Mouse (Mus musculus) liver, embryonic 15.5 days (tissue): Measurements from ENCODE around the gene Phf2. TPM values are rescaled to one million over a fixed set of nuclear protein-coding genes. Genes with fewer than 3 reads are reported as not detected.

ENCODE experiments used
- ATAC-seq: fragments of 200-750 bp; cut with Nextera tagmentation; 2 replicates; pipeline ENCODE4 v1.8.0; 2017; ENCODE audit warnings: moderate number of reproducible peaks, mild to moderate bottlenecking, moderate library complexity; ENCODE audit not compliant: insufficient read depth
- H3K27ac ChIP-seq: fragments of 300-500 bp; sonication (generic); replicated peaks from 2 replicates; pipeline ENCODE4 v1.5.1; 2015; ENCODE audit warnings: mild to moderate bottlenecking, inconsistent platforms
- H3K27me3 ChIP-seq: fragments of 300-500 bp; sonication (generic); 2 replicates; pipeline ENCODE4 v1.6.1; 2015; ENCODE audit warnings: mild to moderate bottlenecking, inconsistent platforms
- H3K36me3 ChIP-seq: fragments of 300-500 bp; sonication (generic); replicated peaks from 2 replicates; pipeline ENCODE4 v1.6.1; 2015; ENCODE audit warnings: moderate library complexity, mild to moderate bottlenecking, inconsistent platforms
- H3K4me1 ChIP-seq: fragments of 300-500 bp; sonication (generic); replicated peaks from 2 replicates; pipeline ENCODE4 v1.6.1; 2015; ENCODE audit warnings: inconsistent platforms
- H3K4me2 ChIP-seq: fragments of 300-500 bp; sonication (generic); 2 replicates; pipeline ENCODE4 v1.6.1; 2015; ENCODE audit warnings: moderate library complexity, mild to moderate bottlenecking, inconsistent platforms
- H3K4me3 ChIP-seq: fragments of 300-500 bp; sonication (generic); replicated peaks from 2 replicates; pipeline ENCODE4 v1.5.1; 2015; ENCODE audit warnings: mild to moderate bottlenecking, inconsistent platforms
- H3K9ac ChIP-seq: fragments of 300-500 bp; sonication (generic); 2 replicates; pipeline ENCODE4 v1.6.1; 2015; ENCODE audit warnings: moderate library complexity, mild to moderate bottlenecking, inconsistent platforms
- H3K9me3 ChIP-seq: fragments of 300-500 bp; sonication (generic); replicated peaks from 2 replicates; pipeline ENCODE4 v1.6.1; 2016; ENCODE audit warnings: inconsistent platforms
- WGBS: fragments of 180-500 bp; shearing (Covaris S2); methylation state at CpG from one replicate; pipeline ENCODE4 v1.1.7; 2015; ENCODE audit warnings: mixed read lengths; ENCODE audit not compliant: insufficient replicate concordance; 5-methylcytosine and 5-hydroxymethylcytosine counted together
- polyA plus RNA-seq: library from polyadenylated mRNA; unstranded; fragments of >200 nt; fragmentation: Nextera tagmentation; extraction: Ambion mirVana; gene quantifications from 2 replicates; pipeline ENCODE4 v1.2.1, GENCODE M21; 2015

Gene Phf2
- polyA plus RNA-seq, 1 experiment from 2014 or later, result 1.7 TPM

DNA sequence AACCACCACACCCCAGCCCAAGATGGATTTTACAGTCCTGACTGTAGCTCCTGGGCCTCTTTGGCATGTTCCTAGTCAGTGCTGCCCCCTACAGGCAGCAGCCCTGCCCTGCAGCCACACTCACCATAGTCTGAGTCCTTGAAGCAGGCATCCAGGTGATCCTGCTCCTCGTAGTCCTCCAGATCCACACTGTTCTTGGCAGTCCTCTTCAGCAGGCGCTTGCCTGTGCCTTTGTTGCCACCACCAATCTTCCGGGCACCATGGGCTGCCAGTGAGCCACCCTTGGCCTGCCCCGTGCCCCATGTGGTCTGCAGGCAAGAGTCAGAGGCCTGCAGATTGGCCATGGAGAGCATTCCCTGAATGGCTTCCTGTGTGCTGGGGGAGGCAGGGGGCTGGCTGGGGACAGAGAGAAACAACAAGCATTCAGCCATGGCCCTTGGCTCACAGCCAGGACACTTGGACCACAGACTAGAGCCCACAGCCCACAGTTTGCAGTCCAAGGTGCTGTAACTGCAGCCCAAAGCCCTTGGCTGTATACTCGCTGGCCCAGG is 63.4 kb downstream of the Phf2 start:
- Histone ChIP-seq H3K9ac (no peak overlapping the region), H3K27ac (no peak overlapping the region), H3K36me3 (peaks cover 65% of the 10 kb centered on the region), H3K4me3 (no peak overlapping the region), H3K9me3 (no peaks in the 10 kb centered on the region), H3K4me1 (no peaks in the 10 kb centered on the region), H3K27me3 (no peaks in the 10 kb centered on the region), H3K4me2 (no peak overlapping the region)
- WGBS, result 72% methylated on average over 5 of the region's 5 CpGs
- no peak for ATAC-seq

DNA sequence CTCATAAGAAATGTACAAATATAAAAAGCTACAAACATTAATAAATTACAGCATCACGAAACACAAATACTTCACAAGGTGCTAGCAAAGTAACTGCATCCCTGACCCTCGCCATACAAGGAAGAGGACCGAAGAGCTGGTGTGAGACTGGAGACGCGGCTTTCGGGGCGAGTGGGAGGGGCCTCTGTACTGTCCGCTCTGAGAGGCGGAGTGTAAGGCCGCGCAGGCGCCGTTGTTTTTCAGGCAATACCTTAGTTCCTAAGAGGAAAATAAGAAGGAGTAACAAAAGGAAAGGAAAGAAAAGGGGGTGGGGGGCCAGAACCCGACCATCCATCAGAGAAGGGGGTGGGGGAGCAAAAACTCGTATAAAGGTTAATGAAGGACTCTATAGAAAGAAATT is 68.7 kb downstream of the Phf2 start:
- Histone ChIP-seq H3K4me3 (no peak overlapping the region), H3K27ac (no peak overlapping the region), H3K36me3 (peaks cover 42% of the 10 kb centered on the region), H3K4me2 (no peak overlapping the region), H3K9me3 (no peaks in the 10 kb centered on the region), H3K9ac (no peak overlapping the region), H3K27me3 (no peaks in the 10 kb centered on the region), H3K4me1 (peaks cover 3% of the 10 kb centered on the region; the same call in 1 of the 2 replicates)
- 75% methylated on average over 15 of the region's 15 CpGs for WGBS
- ATAC-seq, result no peak

DNA sequence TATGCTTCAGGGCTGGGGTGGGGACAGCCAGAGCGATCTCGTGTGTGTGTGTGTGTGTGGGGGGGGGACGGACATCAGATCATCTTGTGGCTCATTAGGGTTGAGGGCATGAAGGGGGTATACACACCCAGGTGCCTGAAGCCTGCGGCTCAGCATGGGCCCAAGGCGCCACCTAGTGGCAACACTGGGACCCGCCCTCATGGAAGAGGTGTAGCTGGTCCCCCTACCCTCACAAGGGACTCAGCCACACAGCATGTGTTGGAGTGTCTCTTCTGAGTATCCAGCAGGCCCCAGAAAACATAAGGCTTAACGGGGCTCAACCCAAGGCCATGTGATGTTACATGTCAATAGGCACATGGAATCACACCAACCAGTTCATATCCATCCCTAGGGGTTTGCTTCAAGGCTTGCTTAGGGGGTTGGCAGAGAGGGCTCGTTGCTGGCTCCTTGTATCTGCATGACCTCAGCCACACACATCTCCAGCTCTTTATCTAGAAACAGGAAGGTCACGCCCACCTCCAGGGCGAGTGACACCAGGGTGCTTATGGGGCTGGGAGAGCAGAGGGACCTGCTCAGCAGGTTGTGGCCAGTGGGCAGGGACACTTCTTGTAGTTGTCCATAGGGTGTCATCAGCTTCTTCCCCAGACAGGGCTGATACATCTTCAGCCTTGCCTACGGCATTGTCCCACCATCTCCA is 69.9 kb downstream of the Phf2 start:
- no peaks in the 10 kb centered on the region for H3K9me3 ChIP-seq
- H3K36me3 ChIP-seq, result peaks cover 34% of the 10 kb centered on the region
- H3K27me3 ChIP-seq, result no peaks in the 10 kb centered on the region
- no peak overlapping the region for H3K9ac ChIP-seq
- H3K4me3 ChIP-seq, result no peak overlapping the region
- H3K4me1 ChIP-seq, result peaks cover 3% of the 10 kb centered on the region; the same call in 1 of the 2 replicates
- no peak overlapping the region for H3K27ac ChIP-seq
- H3K4me2 ChIP-seq, result no peak overlapping the region
- no peak for ATAC-seq
- WGBS, result 18% methylated on average over 11 of the region's 11 CpGs

DNA sequence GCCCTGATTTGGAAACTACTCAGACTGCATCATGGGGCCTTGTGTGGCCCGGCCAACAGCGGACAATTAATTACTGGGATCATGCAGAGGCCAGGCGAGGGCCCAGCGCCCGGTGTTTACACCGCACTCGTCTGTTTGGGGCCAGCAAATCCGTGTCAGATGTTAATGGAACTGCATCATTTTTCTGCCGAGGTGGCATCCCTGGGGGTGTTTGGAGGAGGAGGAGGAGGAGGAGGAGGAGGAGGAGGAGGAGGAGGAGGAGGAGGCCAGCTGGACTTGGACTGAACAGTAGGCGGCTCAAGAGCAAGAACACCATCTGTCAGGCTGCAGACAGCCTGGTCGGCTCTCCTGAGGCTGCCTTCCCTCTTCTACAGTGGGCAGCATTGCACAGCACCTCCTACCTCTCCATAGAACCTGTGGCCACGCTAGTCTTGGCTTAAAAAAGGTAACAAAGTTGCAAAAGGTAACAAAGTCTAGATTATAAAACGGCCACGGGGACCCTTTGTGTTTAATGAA is 72.6 kb downstream of the Phf2 start:
- Histone ChIP-seq H3K36me3 (peaks cover 11% of the 10 kb centered on the region), H3K9ac (no peak overlapping the region), H3K4me1 (peaks cover 3% of the 10 kb centered on the region; the same call in 1 of the 2 replicates), H3K4me3 (no peak overlapping the region), H3K4me2 (no peak overlapping the region), H3K27me3 (no peaks in the 10 kb centered on the region), H3K9me3 (no peaks in the 10 kb centered on the region), H3K27ac (no peak overlapping the region)
- 56% methylated on average over 14 of the region's 14 CpGs for WGBS
- ATAC-seq, result no peak

DNA sequence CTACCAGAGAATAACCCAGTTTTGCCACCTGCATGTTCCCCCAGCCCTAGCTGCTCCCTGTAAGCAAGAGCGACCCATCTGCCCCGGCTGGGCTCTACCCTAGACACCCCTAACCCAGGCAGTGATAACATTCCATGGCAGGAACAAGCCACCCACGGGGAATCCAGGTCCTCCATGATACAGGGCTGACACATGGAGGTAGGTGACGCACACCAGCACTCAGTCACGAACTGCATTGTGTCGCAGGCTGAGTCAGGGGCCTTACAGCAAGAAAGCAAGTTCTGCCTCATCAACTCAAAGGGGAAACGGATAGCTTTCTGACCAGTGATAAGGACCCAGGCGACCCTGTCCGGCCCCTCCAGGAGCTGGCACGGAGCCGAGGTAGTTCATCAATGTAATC is 74.0 kb downstream of the Phf2 start:
- 51% methylated on average over 11 of the region's 11 CpGs for WGBS
- peaks cover 3% of the 10 kb centered on the region; the same call in 1 of the 2 replicates for H3K4me1 ChIP-seq
- no peak overlapping the region for H3K27ac ChIP-seq
- ATAC-seq, result no peak
- H3K9me3 ChIP-seq, result no peaks in the 10 kb centered on the region
- H3K4me2 ChIP-seq, result no peak overlapping the region
- no peak overlapping the region for H3K9ac ChIP-seq
- no peaks in the 10 kb centered on the region for H3K36me3 ChIP-seq
- no peaks in the 10 kb centered on the region for H3K27me3 ChIP-seq
- no peak overlapping the region for H3K4me3 ChIP-seq

DNA sequence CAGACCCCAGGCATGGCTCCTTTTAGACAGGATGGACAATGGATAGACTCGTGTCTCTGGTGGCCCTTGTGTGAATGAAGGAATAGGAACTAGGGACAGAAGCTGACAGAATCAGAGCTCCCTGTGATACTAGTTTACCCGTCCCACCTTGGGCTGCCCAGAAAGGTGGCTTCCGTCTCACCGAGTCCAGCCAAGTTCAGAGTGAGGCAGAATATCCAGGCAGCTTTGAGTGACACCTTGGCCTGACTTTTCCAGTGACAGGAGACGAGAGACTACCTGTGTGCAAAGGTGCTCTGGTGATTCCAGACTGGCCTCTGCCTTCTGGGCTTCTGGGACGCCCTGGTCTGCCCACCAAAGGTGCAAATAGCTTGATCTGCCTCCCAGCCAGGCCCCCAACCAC is 75.2 kb downstream of the Phf2 start:
- H3K4me2 ChIP-seq, result no peak overlapping the region
- no peaks in the 10 kb centered on the region for H3K9me3 ChIP-seq
- H3K9ac ChIP-seq, result no peak overlapping the region
- no peaks in the 10 kb centered on the region for H3K27me3 ChIP-seq
- H3K27ac ChIP-seq, result no peak overlapping the region
- no peaks in the 10 kb centered on the region for H3K36me3 ChIP-seq
- no peaks in the 10 kb centered on the region; the same call in 1 of the 2 replicates for H3K4me1 ChIP-seq
- 62% methylated on average over 6 of the region's 6 CpGs for WGBS
- ATAC-seq, result no peak
- no peak overlapping the region for H3K4me3 ChIP-seq

DNA sequence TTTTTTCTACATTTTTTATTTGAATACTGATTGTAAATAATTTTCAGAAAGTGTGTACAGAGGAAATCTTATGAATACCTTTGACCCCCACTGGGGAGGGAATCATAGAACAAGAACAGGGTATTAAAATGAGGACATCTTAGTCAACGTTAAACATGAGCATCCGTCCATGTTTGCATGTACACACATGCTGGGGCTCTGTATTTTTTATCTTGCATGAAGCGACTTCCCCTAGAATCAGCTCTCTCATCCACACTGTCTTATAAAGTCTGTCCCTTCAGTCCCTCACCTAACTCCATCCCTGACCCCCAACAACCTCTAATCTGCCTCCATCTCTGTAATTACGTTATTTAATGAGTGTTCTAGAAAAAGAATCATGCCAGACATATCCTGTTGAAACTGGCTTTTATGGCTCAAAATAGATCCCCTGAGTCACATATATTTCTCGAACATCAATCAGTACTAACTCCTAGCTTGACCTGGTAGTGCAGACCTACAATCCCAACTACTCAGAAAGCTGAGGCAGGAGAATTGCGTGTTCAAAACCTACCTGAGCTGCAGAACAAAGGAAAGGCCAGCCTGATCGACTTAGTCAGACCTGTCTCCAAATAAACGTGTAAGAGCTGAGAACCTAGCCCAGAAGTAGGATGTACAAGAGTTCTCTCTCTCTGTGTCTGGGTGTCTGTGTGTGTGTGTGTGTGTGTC is 86.2 kb downstream of the Phf2 start:
- Histone ChIP-seq H3K36me3 (no peaks in the 10 kb centered on the region), H3K9me3 (no peaks in the 10 kb centered on the region), H3K27me3 (peaks cover 9% of the 10 kb centered on the region; the same call in 1 of the 2 replicates), H3K4me2 (no peak overlapping the region), H3K4me1 (no peaks in the 10 kb centered on the region), H3K27ac (no peak overlapping the region), H3K4me3 (no peak overlapping the region), H3K9ac (no peak overlapping the region)
- no peak for ATAC-seq
- 64% methylated on average over 8 of the region's 8 CpGs for WGBS

DNA sequence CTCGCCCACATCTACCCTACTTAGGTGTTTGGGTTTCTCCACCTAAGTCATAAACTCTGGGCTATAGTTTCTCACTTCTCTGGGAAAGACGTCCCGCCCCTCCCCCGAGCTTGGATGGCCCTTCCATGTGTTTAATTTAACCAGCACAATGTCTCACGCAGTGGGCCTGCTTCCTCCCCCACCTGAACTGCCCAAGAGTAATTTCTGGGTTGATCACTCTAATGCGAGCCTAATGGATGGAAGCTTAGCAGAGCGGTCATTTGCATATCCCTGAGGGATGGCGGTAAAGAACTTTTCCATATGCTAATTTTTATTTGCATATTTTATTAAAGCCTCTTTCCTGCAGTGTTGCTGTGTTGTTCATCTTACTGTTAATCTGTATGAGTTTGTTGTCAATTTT is 86.8 kb downstream of the Phf2 start:
- no peak overlapping the region for H3K27ac ChIP-seq
- peaks cover 9% of the 10 kb centered on the region; the same call in 1 of the 2 replicates for H3K27me3 ChIP-seq
- WGBS, result 42% methylated on average over 8 of the region's 8 CpGs
- H3K4me1 ChIP-seq, result no peaks in the 10 kb centered on the region
- H3K36me3 ChIP-seq, result no peaks in the 10 kb centered on the region
- no peak overlapping the region for H3K9ac ChIP-seq
- no peak overlapping the region for H3K4me2 ChIP-seq
- no peaks in the 10 kb centered on the region for H3K9me3 ChIP-seq
- ATAC-seq, result no peak
- H3K4me3 ChIP-seq, result no peak overlapping the region

DNA sequence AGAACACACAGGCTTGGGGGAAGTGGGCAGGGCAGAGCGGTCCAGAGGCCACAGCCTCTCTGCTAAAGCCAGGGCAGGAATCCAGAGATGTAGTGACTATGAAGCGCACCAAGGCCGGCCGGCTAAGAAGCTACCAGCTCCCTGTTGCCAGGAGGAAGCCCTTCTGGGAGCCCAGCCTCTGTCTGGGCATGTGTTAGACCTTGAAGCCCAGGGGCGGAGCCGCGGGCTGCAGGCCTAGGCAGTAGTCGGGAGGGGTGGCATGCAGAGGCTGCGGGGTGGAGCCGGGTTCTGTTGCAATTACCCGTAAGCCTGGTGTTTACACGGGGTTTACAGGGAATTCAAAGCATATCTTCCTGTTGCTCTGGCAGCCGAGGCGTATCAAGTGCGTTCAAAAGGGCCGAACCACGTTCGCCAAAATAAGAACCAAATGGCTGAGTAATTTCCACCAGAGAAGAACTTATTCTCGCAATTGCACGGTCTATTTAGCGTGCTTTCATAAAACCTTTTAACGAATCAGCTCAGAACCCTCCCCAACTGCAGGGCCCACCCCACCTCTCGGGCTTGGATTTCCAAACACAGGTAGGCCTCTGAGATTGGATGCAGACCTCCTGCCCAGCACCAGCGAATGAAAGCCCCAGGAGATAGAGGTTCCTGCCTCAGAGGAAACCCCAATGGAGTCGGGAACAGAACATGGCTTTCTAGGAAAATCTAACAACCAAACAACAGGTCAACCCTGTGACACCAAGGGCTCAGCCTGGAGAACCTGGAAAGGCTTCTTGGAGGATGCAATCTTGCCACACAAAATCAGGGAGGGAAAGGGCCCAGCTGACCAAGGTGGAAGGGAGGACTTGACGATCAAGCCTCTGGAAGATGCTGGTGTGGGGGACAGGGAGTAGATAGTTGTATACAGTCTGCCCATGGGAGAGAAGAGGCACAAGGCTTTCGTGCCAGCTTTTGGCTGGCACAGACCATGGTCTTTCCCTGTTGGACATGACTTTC is 87.9 kb downstream of the Phf2 start:
- ATAC-seq, result peak; percentile 44; the same call in 1 of the 2 replicates
- no peaks in the 10 kb centered on the region for H3K36me3 ChIP-seq
- no peaks in the 10 kb centered on the region for H3K4me1 ChIP-seq
- no peak overlapping the region for H3K9ac ChIP-seq
- H3K4me3 ChIP-seq, result no peak overlapping the region
- peak overlapping the region; percentile 25 for H3K4me2 ChIP-seq
- H3K27ac ChIP-seq, result no peak overlapping the region
- peaks cover 9% of the 10 kb centered on the region; the same call in 1 of the 2 replicates for H3K27me3 ChIP-seq
- WGBS, result 38% methylated on average over 27 of the region's 27 CpGs
- no peaks in the 10 kb centered on the region for H3K9me3 ChIP-seq

DNA sequence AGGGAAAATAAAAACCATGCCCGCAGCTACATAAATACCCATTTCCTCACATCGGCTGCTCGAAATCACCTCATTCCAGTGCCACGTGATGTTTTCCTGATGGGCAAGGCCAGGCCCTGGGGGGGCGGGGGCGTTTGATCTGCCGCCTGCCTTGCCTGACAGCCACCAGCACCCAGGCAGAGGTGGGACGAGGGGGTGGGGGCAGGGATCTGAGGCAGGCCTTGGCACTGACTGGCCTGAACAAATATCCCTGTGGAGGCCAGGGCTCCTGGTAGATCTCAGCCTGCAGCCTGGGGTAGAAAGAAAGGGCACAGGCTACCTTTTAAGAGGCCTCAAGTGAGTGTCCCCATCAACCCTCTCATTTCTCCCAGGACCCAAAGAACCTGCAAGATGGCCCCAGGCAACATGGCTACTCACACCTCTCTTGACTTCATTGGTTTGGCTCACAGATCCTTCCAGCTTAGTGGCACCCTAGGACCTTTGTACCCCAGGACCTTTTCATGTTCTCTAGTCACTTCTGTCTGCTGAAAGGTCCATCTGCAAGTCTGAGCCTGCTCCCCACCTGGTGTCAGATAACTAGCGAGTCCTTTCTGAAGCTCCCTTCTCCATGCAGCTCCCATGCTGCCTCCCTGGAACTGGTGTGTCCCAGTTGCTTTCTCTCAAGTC is 90.4 kb downstream of the Phf2 start:
- no peak for ATAC-seq
- no peak overlapping the region for H3K27ac ChIP-seq
- no peaks in the 10 kb centered on the region for H3K4me1 ChIP-seq
- 53% methylated on average over 9 of the region's 9 CpGs for WGBS
- H3K9me3 ChIP-seq, result no peaks in the 10 kb centered on the region
- H3K4me2 ChIP-seq, result no peak overlapping the region
- H3K4me3 ChIP-seq, result no peak overlapping the region
- H3K36me3 ChIP-seq, result no peaks in the 10 kb centered on the region
- no peak overlapping the region for H3K9ac ChIP-seq
- H3K27me3 ChIP-seq, result peaks cover 9% of the 10 kb centered on the region; the same call in 1 of the 2 replicates
